Mouse (Mus musculus): ENCODE data around the gene Tmem150a.

- TF ChIP-seq CTCF (IDR thresholded peaks at IDR 0.05; ENCODE audit: borderline replicate concordance, insufficient read depth, low read length) (0 out of 2 replicates have a peak, but pooled peaks have one; percentile 8), POLR2A (IDR thresholded peaks at IDR 0.05; ENCODE audit: low read depth, low read length) (peak; percentile 69)
These were observed 7.9 kb upstream of the Tmem150a start, which contains the start of gene 0610030E20Rik for GRCm38 (mm10) chr6:72347166-72347941.

All from embryonic fibroblast, embryonic 13.5 days (primary cell).